Mouse (Mus musculus): ENCODE data around the gene Sptan1. TPM values are rescaled to one million over a fixed set of nuclear protein-coding genes. Genes with fewer than 3 reads are reported as not detected.

Sptan1 gene
- total RNA-seq (2017): 135 and 155 TPM in 2 replicates

DNA sequence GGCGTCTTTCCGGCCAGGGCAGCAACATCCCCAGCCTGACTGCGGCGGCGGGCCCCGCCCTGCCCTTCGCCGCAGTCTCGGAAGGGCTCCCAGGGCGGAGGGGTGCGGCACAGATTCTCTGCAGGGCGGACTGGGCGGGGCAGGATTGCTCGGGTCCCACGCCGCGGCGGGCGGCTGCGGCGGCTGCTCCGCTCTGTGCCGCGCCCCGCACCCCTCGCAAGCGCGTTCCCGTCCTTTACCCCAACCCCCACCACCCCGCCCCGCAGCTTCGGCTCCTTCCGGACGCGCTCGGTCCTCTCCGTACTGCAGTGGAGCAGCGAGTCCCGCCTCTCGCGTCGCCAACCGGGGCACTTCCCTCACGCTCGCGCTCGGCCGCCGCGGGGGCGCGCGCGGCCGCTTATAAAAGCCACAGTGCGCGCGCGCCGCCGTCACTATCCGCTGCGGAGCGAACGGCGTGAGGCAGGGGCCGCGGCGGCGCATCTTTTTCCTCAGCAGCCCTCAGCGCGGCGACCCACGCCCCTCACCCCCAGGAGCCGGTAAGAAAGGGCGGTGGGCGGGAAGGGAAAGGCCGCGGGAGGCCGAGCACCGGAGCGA lies at the start of gene Sptan1:
Gene Sptan1, plus strand, starts transcription at position 311 of the 594 bp plus-strand sequence.
- peak; percentile 83 to 93 for ATAC-seq (replicated peaks in 1 of 2; ENCODE audit: insufficient read depth in 1 of 2, low FRiP score in 2 of 2, low TSS enrichment in 1 of 2, low read depth in 1 of 2, poor library complexity in 2 of 2, severe bottlenecking in 2 of 2)

DNA sequence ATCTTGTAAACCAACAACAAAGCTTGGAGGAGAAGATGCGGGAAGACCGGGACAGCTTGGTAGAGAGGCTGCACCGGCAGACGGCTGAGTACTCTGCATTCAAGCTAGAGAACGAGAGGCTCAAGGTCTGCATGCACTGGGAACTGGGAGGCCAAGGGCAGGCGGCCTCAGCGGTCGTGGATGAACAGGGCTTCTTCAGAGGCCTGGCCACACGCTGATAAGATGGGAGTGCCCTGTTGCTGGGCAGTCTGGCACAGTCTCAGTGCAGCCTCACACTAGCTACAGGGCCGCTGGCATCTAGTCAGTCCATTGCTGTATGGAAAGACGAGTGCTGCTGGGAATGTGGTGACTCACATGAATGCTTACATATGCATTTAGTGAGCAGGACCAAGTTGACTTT lies 47.7 kb upstream of the Sptan1 start:
- ATAC-seq (replicated peaks in 1 of 2; ENCODE audit: insufficient read depth in 1 of 2, low FRiP score in 2 of 2, low TSS enrichment in 1 of 2, low read depth in 1 of 2, poor library complexity in 2 of 2, severe bottlenecking in 2 of 2): no peak

DNA sequence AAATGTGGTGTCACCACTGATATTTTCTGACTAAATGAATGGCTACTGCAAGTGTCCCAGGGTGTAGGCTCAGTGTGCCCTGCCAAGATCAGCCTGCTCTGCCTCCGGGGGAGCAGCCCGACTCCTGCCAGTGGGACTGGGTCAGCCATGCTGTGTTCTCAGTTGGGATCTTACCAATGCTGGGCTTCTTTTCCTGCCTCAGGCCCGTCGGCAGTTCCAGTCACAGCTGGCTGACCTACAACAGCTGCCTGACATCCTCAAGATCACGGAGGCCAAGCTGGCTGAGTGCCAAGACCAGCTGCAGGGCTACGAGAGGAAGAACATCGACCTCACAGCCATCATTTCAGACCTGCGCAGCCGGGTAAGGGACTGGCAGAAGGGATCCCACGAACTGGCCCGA lies 43.3 kb upstream of the Sptan1 start:
- no peak for ATAC-seq (replicated peaks in 1 of 2; ENCODE audit: insufficient read depth in 1 of 2, low FRiP score in 2 of 2, low TSS enrichment in 1 of 2, low read depth in 1 of 2, poor library complexity in 2 of 2, severe bottlenecking in 2 of 2)

DNA sequence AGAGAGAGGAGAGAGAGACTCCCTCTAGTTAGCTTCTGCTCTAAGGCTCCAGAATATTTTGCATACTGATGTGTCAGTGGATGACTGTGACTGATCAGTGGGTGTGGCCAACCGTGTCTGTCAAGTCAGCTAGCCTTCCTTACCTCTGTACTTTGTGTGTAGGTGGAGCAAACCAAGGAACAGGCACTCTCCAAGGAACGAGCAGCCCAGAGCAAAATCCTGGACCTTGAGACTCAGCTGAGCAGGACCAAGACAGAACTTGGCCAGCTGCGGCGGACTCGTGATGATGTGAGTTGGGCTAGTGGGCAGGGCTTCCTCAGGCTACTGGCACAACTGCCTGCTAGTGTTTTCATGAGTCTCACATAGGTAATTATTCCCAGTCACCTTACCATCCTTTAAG lies 38.8 kb upstream of the Sptan1 start:
- no peak for ATAC-seq (replicated peaks in 1 of 2; ENCODE audit: insufficient read depth in 1 of 2, low FRiP score in 2 of 2, low TSS enrichment in 1 of 2, low read depth in 1 of 2, poor library complexity in 2 of 2, severe bottlenecking in 2 of 2)

DNA sequence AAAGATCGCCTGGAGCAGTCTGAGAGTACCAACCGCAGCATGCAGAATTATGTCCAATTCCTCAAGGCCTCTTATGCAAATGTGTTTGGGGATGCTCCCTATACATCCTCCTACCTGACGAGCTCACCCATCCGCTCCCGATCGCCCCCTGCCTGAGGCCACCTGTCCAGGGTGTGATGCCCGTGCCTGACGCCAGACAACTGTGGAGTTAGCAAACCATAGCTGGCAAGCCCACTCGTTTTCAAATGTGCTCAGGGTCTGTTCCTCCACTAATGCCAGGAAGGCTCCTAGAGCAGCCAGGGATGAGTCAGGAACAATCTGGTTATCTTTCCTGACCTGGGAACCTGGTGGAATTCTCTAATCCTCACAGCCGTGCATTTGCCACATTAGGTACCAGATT lies 34.9 kb upstream of the Sptan1 start:
- no peak for ATAC-seq (replicated peaks in 1 of 2; ENCODE audit: insufficient read depth in 1 of 2, low FRiP score in 2 of 2, low TSS enrichment in 1 of 2, low read depth in 1 of 2, poor library complexity in 2 of 2, severe bottlenecking in 2 of 2)

DNA sequence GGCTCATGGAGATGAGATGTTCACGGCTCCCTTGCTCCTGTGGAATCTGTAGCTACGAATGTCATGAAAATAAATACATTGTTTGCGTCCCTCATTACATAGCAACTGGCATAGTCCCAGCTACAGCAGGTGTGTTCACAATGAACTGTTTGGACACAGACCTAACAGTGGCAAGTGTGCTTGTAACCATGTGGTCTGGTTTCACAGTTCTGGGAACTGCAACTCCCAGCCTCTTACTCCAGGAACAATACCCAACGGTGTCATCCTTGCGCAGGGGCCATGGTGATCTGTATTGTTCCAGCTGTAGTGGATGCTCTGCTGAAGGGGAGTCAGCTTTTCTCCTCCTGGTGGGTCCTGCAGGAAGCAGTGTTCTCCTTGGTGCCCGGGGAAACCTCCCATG lies 34.2 kb upstream of the Sptan1 start:
- no peak for ATAC-seq (replicated peaks in 1 of 2; ENCODE audit: insufficient read depth in 1 of 2, low FRiP score in 2 of 2, low TSS enrichment in 1 of 2, low read depth in 1 of 2, poor library complexity in 2 of 2, severe bottlenecking in 2 of 2)

DNA sequence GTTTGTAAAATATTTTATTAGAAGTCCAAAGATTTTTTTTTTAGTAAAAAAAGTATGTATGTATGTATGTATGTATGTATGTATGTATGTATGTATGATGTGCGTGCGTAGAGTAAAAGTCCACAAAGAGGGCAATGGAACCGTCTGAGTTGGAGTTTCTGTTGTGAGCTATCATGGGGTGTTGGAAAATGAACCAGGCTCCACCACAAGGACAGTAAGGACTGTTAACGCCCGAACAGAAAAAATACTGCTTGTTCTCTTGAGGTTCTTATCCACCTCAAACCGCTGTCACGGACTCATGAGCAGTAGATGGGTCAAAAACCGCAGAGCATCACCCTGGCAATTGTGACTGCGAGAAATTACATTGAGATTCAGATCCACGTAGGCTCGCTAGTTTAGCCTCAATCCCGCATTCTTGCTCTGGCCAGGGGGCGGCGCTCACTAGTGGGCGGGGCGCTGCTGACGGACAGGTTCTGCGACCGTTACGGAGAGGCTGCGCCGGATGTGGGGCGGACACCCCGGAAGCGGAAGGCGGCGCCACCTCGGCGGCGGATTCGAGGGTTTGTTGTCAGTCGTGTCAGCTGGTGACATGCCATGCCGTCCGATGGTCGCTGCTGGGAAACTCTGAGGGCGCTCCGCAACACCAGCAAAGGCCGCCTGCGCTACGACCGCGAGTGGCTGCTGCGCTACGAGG lies 30.3 kb upstream of the Sptan1 start, which contains the start of gene Gle1:
Gene Gle1, plus strand, starts transcription at position 521 of the 694 bp plus-strand sequence.
- ATAC-seq (replicated peaks in 1 of 2; ENCODE audit: insufficient read depth in 1 of 2, low FRiP score in 2 of 2, low TSS enrichment in 1 of 2, low read depth in 1 of 2, poor library complexity in 2 of 2, severe bottlenecking in 2 of 2): peak; percentile 99

DNA sequence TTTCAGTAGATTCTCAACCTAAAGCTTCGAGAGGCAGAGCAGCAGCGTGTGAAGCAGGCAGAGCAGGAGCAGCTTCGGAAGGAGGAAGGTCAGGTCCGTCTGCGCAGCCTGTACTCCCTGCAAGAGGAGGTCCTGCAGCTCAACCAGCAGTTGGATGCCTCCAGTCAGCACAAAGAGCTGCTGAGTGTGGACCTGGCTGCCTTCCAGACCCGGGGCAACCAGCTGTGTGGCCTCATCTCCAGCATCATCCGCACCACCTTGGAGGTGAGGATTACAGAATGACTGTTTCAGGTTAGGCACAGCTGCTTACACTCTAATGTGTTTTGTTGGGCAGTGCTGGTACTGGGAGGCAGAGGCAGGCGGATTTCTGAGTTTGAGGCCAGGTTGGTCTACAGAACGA lies 25.3 kb upstream of the Sptan1 start:
- ATAC-seq (replicated peaks in 1 of 2; ENCODE audit: insufficient read depth in 1 of 2, low FRiP score in 2 of 2, low TSS enrichment in 1 of 2, low read depth in 1 of 2, poor library complexity in 2 of 2, severe bottlenecking in 2 of 2): no peak

DNA sequence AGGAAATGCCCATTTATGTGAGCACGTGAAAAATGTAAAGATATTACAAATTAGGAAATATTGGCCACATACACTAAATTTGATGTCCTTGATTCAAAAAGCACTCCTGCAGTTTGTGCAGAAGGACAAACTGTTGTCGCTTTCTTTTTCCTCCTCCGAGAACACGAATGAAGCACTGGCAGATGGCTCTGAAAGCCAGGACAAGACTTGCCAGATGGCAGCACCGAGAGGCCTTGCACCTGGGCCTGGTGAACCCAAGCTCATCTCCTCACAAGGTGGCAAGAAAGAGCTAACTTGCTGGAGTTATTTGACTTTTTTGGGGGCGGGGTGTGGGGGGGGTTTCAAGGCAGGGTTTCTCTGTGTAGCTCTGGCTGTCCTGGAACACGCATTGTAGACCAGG lies 24.5 kb upstream of the Sptan1 start:
- no peak for ATAC-seq (replicated peaks in 1 of 2; ENCODE audit: insufficient read depth in 1 of 2, low FRiP score in 2 of 2, low TSS enrichment in 1 of 2, low read depth in 1 of 2, poor library complexity in 2 of 2, severe bottlenecking in 2 of 2)

DNA sequence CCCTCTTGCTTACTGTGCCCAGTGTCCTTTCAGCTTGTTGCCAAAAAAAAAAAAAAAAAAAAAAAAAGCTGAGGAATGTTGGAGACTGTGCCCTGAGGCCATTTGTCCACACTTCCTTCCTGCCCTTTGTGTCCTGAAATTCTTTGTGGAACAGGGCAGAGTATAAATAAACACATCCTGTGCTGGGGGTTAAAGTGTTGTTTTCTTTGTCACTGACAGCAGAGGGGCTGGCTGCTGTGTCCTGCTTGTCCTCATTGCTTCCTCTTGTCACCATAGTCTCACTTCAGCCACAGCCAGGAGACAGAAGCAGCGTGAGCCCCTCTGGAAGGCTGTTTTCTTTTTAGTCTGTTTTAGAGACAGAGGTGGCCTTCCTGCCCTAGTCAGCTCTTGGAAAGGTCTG lies 20.6 kb upstream of the Sptan1 start:
- ATAC-seq (replicated peaks in 1 of 2; ENCODE audit: insufficient read depth in 1 of 2, low FRiP score in 2 of 2, low TSS enrichment in 1 of 2, low read depth in 1 of 2, poor library complexity in 2 of 2, severe bottlenecking in 2 of 2): no peak

DNA sequence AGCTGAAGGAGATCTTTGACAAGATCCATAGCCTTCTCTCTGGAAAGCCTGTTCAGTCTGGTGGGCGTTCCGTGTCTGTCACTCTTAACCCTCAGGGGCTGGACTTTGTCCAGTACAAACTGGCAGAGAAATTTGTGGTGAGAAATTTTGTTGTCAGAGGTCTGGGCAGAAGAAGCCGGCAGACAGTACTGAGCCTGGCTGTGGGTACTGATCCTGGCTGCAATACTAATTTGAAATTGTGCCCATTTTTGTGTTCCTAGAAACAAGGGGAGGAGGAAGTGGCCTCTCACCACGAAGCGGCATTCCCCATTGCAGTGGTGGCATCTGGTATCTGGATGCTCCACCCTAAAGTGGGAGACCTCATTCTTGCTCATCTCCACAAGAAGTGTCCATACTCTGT lies 16.5 kb upstream of the Sptan1 start:
- ATAC-seq (replicated peaks in 1 of 2; ENCODE audit: insufficient read depth in 1 of 2, low FRiP score in 2 of 2, low TSS enrichment in 1 of 2, low read depth in 1 of 2, poor library complexity in 2 of 2, severe bottlenecking in 2 of 2): no peak

DNA sequence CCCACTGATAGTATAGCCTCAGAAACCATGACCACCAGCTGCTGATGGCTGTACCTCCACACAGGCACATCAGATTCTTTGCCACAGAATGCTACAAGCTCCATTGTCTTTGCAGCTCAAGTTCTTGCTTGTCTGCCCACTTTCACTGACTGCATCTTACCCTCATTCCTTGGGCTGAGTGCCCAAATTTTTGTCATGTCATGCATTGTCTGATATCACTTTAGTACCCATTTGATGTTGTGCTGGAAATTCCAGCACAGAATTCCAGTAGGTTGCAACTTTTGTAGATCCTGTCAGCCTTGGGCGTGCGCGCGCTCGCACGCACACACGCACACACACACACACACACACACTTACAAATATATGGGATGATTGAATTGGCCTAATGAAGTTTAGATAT lies 4.1 kb upstream of the Sptan1 start:
- no peak for ATAC-seq (replicated peaks in 1 of 2; ENCODE audit: insufficient read depth in 1 of 2, low FRiP score in 2 of 2, low TSS enrichment in 1 of 2, low read depth in 1 of 2, poor library complexity in 2 of 2, severe bottlenecking in 2 of 2)

DNA sequence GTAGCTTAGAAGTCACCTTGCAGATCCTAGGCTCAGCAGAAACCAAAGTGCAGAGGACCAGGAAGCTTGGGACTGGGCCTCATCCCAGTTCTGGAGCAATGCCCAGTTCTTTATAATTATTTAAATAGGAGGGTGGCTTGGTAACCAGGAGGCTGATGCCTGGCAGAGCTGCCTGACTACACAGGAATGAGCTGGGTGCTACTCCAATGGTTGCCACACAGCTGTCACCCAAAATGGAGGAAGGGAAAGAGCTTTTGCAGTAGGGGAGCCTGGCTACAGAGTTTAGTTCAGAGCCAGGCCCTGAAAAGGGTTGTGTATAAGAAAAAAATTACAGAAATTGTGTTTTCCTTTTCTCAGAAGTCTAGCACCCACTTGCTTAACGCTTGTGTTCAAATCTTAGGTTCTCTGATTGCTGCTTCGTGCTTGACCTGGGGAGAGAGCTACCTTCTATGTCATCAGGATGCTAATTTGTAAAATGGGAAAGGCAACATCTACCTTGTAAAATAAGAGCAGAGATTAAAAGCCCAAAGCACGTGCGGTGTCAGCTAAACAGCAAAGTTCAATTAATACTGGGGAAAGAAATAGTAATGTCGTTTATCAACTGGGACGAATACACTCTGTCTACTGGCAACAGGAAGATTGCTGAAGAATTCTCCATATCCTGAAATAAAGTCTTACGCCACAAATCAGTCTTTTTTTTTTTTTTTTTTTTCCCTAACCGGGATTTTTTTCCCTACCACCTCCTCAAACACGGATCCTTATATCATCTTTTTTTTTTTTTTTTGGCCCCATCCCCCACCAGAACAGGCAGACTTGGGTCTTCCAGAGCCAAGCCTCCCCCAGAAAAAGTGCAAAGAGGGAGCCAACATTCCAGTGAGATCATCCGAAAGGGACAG lies 758 bp upstream of the Sptan1 start:
- ATAC-seq (replicated peaks in 1 of 2; ENCODE audit: insufficient read depth in 1 of 2, low FRiP score in 2 of 2, low TSS enrichment in 1 of 2, low read depth in 1 of 2, poor library complexity in 2 of 2, severe bottlenecking in 2 of 2): no peak

DNA sequence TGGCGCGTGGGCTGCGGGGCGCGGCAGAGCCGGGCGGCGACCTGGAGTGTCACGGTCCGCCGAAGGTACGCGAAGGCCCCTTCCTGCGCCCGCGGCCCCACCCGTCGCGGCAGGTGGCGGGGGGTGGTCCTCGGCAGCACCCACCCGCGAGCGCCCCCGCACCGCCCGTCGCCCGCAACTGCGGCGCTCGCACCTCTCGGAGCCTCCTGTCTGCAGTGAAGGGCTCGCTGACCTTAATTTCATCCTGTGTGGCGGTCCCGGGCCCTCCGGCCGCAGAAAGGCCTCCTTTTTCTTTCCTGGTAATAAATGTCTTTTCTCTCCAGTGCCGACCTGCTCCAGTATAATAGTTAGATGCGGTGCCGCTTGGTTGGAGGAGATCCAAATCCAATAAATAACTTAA lies 546 bp downstream of the Sptan1 start:
- ATAC-seq (replicated peaks in 1 of 2; ENCODE audit: insufficient read depth in 1 of 2, low FRiP score in 2 of 2, low TSS enrichment in 1 of 2, low read depth in 1 of 2, poor library complexity in 2 of 2, severe bottlenecking in 2 of 2): no peak

DNA sequence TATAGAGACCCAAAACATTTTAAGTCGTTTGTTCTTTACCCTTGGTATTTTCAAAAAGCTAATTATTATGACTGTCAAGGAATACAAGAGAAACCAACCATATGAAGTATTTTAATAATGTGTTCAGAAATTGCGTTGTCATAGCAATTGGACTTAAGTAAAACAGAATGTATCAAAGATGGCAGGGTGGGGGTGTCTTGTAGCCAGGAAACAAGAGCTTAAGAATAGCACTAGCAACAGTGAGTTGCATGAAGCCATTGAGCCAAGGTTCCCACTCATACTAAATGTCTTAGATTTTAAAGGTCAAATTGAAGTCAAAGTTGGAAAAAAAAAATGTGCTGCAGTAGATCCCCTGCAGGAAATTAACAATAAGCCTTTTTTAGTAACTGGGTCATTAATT lies 1.5 kb downstream of the Sptan1 start:
- no peak for ATAC-seq (replicated peaks in 1 of 2; ENCODE audit: insufficient read depth in 1 of 2, low FRiP score in 2 of 2, low TSS enrichment in 1 of 2, low read depth in 1 of 2, poor library complexity in 2 of 2, severe bottlenecking in 2 of 2)

DNA sequence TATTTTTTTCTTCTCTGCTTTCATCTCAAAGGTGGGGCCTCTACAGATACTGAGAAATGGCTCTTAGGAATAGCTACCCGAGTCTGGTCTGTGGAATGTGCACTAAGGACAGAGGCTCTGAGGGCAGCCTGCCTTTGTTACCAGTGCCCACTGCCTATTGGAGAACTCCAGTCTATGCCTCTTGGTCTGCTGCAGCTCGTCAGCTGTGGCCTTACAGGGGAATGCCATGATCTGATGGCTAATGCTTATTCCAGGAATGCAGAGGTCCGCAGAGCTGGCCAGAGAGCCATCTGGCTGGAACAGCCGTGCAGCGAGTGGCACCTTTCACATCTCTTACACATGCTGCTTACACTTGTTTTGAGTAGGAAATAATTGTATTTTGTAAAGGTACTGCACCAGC lies 2.4 kb downstream of the Sptan1 start:
- no peak for ATAC-seq (replicated peaks in 1 of 2; ENCODE audit: insufficient read depth in 1 of 2, low FRiP score in 2 of 2, low TSS enrichment in 1 of 2, low read depth in 1 of 2, poor library complexity in 2 of 2, severe bottlenecking in 2 of 2)

DNA sequence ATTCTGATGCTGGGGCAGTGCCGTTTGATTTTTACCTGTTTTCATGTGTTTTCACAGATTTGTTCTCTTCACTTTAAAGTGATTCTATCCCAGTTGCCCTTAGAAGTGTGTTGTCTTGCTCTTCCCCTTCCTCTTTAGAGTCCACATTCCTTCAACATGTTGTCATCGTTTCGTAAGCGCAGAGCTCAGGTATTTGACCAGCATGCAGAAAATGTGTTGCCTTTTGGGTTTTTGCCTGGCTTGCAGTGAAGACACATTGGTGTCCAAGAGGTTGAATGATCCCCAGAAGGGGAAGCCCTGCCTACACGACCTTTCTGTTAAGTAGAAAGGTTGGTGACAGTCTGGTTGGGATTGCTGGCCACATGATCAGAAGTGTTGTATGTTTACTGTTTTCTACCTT lies 3.3 kb downstream of the Sptan1 start:
- ATAC-seq (replicated peaks in 1 of 2; ENCODE audit: insufficient read depth in 1 of 2, low FRiP score in 2 of 2, low TSS enrichment in 1 of 2, low read depth in 1 of 2, poor library complexity in 2 of 2, severe bottlenecking in 2 of 2): no peak
